Mouse (Mus musculus) lung, postnatal 25 days (tissue): ENCODE measurements at regions not wholly inside any gene's neighbourhood (a gene's known extent, or its start where the extent isn't known, plus 50 kb on each side); places are given as distances from the start of the nearest gene placed in this dataset.

ENCODE experiments used
- DNase-seq: peaks from one replicate; pipeline ENCODE4 v3.0.0; 2022; ENCODE audit warnings: low spot score

DNA sequence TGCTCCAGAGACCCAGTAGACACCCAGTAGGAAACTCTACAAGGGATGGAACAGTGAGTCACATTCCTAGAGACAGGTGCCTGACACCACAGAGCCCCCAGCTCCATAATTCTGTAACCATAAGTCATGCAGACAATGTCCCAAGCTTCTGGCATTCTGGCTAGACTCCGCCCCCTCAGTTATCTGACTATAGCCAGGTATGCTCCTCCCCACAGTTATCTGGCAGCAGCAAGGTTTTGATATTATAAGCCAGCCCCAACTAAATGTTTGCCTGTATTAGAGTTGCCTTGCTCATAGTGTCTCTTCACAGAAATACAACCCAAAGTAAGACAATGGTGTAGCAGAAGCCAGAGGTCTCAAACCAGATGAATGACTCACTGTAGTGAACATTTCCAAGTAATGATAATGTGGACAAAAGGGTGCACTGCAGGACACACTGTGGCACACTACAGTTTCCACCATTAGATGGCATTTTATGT lies 121.4 kb upstream of the Otogl start:
- no peak for DNase-seq

DNA sequence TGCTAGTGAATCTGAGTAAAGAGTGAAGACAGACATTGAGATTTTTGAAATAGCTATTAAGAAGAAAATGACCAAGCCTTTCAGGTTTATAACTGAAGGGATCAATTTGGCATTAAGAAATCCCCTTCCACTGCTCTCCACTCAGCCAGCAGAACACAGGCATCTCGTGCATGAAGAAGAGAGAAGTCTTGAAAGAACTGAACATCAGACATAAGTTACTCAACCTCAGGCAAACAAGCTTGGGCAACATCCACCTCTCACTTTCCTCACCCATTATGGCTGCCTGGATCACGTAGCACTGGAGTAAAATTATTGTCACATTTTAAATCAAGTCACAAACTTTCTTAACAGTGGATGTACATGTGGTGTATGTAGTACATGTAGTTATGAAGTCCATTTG lies 115.6 kb upstream of the Otogl start:
- no peak for DNase-seq

DNA sequence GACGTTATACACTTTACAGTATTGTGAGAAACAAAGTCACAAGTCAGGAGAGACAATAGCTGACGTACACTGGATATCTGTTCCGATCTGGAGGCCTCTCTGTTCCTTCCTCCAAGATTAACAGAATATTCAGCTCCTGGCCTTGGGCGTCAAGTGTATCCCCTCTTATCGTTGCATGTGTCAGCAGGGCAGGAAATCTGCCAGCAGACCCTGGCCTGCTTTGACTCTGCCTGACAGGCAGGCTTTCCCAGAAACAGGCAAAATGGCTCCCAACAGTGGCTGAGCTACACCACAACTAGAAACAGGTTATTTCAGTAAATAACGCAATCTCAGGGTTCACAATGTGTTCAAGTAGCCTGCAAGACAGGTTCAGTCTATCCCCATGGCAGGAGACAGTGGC lies 112.3 kb upstream of the Otogl start:
- no peak for DNase-seq

DNA sequence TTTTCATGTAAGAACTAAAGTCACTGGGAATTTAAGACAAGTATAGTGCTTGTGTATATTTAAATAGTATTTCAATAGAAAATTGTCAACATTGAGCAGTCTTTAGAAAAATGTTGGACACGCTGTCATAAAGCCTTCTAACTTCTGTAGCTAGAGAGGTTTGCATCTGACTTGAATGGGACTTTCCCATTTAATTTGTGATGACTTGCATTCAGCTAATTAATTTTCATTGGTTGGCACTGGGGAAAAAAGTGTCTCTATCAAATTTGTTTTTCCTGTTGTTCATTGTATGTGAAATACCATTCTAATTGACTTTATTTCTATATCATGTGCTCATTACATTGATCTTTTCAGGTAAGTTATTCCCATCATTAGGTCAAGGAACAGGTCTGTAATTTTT lies 104.6 kb upstream of the Otogl start:
- DNase-seq: no peak

DNA sequence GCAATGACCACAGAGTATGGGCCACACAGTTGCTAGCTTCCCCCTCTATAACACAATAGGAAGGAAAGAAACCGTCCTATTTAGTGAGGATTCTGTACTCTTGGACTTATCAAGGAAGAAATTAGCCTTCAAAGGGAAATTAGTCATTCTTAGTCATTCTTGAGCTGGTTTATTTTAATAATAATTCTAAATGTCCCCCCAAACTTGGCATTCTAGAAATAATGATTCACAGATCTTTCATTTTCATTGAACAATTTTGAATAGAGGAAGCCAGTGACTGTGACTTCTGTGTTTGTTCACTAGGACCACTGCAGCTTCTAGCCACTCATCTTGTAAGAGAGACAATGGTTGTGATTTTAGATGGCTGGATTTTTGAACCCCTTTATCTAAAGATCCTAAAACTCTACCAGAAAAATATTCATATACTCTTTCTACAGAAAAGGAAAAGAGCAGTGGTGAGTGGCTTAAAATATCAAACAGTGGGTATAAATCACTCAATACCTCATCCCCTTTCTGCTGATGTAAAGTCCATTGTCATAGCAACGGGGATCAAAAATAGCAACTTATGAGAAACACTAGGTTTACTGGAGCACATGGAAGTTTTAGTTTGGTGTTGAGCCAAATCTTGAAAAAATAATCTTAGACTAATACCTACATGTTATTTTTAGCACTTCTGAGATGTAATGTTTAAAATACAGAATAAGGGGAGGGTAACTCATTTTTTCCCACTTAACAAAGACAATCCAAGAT lies 83.1 kb upstream of the Otogl start:
- no peak for DNase-seq

DNA sequence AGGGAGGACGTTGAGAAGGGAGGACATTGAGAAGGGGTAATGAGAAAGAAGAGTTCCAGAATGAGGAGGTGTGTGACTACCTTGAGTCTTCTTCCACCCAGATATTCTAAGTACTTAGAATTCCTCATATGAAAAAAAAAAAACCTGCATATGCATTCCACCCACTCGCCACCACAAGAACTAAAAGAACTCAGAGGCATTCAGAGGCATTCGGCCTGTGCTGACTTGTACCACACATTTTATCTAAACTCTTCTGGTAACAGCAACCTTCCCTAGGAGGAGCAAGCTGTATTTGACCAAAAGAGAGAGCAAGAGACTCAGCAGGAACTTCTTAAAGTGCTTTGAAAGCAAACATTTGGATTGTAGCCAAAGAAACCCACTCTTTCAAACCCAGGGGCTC lies 80.7 kb upstream of the Otogl start:
- DNase-seq: no peak

DNA sequence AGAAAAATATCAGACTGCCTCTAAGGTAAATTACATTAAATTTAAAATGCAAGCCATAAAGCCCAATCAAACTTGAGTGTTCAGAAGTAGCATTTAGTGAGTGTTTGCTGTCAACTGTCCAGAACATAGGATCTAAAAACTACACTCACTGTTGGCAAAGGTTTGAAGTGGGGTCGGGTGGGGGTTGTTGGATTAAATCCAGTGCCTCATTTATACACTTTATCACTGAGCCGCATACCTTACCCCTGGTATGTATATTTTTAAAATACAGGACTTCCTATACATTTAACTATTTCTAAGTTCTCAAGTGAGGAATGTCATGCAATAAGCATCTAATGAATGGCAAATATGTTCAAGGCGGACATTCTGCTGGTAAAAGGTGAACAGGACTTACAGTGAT lies 78.6 kb upstream of the Otogl start:
- DNase-seq: no peak

DNA sequence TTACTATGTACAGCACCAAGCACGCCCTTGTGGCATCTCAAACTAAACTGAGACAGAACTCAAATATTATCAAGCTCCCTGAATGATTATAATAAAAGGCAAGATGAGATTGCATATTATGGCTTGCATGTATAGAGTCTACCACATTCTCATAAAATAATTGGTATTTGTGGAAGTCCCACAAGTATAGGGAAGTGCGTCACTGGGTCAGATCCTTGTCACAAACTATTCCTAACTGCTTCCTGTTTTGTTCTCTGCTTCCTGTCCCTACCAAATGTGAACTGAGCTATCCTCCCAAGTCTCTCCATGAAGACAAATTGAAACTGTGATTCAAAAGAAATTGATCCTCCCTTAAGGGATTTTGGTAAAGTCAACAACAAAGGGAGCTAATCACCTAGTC lies 78.0 kb upstream of the Otogl start:
- no peak for DNase-seq

DNA sequence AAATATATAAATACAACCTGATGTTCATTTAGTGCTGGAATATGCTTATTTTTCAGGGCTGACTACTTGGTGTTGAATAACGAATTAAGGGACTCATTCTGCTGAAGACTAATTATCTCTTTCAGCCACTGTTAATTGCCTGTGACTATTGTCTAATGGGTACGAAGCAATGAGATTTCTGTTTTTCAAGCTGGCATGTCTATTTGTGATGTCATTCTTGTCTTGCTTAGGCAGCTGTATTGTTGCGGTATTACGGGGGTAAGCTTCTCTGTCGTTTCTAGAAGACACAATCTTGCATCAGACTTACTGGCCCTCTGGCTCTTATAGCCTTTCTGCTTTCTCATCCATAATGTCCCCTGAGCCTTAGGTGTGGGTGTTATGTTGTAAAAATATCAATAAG lies 70.7 kb upstream of the Otogl start:
- DNase-seq: no peak

DNA sequence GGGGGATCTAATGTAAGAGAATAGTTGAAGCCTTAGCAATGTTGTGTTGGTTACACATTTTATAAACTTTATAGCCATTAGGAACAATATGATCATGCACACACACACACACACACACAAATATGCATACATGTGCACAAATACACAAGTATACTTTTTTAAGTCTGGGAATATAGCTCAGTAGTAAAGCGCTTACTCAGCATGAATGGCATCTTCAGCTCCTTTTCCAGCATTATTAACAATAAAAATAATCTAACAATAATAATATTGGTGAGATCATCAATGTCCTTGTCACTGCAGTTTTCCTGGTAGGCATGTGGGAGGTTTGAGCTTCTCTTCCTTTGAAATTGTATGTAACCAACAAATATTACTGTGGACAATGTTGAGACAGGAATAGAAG lies 70.1 kb upstream of the Otogl start:
- no peak for DNase-seq

DNA sequence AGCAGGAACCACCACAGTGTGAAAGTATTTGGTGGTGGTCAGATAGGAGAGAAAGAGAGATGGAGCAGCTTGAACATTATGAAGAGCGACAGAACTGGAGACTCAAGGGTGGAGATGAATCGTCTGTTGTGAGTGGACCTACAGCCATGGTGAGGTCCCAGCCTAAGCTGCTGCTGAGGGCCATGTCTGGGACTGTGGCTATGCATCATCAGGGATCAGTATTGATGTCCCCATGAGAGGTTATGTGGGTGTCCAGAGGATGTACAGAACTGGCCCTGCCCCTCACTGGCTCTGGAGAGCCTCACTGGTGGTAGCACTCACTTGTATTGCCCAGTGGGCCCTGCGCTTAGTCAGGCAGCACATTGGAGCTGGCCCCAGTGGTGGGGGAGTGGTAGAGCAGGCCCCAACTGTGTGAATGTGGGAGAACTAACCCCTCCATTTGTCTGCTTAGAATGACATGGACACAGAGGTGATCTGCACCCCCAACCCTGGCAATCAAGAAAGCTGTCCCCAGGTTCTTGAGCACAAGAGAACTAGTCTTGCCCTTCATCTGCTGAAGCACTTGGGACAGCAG lies 64.5 kb upstream of the Otogl start:
- no peak for DNase-seq

DNA sequence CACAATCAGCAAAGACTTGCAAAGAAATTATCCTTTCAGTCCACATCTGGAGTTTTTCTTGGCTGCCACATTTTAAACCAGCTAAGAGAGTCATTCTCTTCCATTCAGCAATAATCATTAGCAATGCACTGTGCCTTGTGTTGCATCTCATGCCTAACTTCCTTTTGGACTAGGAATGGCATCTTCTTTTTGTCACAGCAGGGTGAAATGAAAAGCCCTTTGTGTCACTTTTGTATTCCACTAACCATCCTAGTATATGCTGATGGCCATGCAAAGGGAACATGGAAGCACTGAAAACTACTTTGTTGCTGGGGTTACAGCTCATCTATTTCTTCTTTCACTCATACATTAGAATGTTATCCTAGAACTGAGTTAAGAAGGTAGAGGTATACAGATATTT lies 59.8 kb upstream of the Otogl start:
- DNase-seq: no peak

DNA sequence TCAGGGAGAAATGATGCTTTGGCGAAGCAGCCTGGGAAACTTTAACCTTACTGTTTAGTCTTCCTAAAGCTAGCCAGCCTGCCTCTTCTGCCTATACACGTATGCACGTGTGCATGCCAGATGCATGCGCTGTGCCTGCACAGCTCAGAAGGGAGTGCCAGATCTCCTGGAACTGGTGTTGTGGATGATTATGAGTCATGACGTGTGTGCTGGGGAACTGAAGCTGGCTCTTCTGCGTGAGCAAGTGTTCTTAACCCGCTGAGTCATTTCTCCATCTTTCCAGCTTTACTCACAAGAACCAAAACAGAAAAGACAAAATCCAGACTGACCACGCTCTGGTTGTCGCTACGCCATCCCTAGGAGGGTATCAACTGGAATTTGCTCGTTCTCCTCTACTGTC lies 55.1 kb upstream of the Otogl start:
- no peak for DNase-seq

DNA sequence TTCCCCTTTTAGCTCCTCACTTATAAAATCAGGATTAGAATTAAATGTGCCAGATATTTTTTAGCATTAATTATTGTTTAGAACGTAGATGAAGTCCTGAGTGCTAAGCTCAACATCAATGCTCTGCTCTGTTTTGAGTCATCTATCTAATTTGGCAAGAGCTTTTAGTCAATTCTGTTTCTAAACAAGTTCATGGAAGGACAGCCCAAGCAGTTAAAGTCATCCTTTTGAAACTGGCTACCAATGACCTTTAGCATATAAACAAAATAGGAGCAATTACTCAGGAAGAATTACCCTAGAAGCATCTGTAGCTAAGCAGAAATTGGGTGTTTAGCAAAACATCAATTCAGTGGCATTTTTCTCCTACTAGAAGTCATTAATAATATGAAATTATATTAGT lies 52.1 kb upstream of the Otogl start:
- no peak for DNase-seq

DNA sequence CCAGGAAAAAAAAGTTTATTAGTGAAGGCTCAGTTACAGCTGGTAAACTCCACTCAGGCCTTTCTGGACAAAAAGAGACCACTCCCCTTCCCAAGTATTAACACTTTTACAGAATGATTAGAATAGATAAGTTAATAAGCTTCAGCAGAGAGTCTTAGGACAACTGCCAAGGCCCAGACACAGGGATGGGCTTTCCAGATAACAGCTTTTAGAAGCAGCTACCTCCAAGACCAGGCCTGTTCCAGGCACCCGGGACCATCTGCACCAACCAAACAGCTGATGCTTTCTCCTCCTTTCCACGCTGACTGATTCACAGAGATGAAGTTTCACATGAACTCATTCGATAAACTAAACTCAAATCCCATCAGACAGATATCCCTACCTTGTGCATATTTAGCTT lies 50.2 kb upstream of the Otogl start:
- no peak for DNase-seq
